Mouse (Mus musculus) liver, embryonic 14.5 days (tissue): Measurements from ENCODE around the gene Fam221a.

Source experiments
- CTCF ChIP-seq: IDR thresholded peaks from 2 replicates; pipeline ENCODE4 v1.5.1; 2016; ENCODE audit warnings: antibody characterized with exemption, low read depth, control low read depth
- EP300 ChIP-seq: IDR thresholded peaks from 2 replicates; pipeline ENCODE4 v1.6.1; 2016; ENCODE audit warnings: antibody characterized with exemption, low read depth

GRCm38 (mm10) chr6:49415971-49416370 lies 48.4 kb downstream of the Fam221a start:
- TF ChIP-seq CTCF (no peak), EP300 (no peak)
